Mouse (Mus musculus): Measurements from ENCODE around the gene Pglyrp2.

DNA sequence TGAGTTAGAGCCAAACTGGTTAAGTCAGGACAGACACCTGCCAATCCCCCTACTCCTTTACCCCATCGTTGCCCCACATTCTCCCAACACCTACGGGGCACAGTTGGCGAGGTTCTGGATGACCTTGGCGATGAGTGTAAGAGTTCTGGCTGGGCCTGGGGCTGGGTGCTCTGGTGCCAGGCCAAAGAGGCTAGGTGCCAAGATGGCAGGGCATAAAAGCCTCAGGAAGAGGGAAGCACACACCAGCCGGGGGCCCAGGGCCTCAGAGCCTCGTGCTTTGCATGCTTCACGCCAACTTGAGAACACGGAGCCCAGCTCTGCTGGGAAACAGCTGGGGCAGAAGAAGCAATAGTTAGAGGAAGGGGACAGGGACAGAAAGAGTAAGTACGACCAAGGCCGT is 30.0 kb downstream of the Pglyrp2 start:
- TF ChIP-seq CTCF (IDR thresholded peaks at IDR 0.05; ENCODE audit: borderline replicate concordance, control insufficient read depth, extremely low read depth, insufficient read depth, low read length, poor library complexity) (no peak), POLR2A (IDR thresholded peaks at IDR 0.05; ENCODE audit: control insufficient read depth, extremely low read depth, insufficient read depth, low read length, poor library complexity) (no peak)

Data from thymus, adult 2 months (tissue).